Mouse (Mus musculus): ENCODE measurements at regions not wholly inside any gene's neighbourhood (a gene's known extent, or its start where the extent isn't known, plus 50 kb on each side); places are given as distances from the start of the nearest gene placed in this dataset.

DNA sequence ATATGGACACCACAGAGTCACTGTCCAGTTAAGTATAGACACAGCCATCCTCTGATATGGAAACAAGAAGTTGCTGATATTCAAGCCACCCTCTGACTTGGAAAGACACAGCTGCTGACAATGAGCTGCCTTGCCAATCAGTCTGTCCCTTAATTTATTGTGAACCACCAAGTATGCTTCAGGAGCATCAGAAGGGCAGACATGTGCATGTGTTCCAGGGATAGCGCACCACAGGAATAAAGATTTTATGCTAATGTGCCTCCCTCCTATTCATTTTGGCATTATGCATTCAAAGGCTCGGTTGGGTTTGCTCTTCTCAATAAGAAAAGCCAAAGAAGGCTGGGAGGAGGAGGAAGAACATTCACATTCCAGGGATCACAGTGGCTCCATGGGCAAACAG is 120.0 kb upstream of the Tmtc1 start:
- TF ChIP-seq MAFK (IDR thresholded peaks at IDR 0.05; ENCODE audit: insufficient read depth, low read depth, low read length) (no peak), CHD2 (IDR thresholded peaks at IDR 0.05; ENCODE audit: low read depth, low read length) (no peak)

Measured in ES-E14 (cell line).